Mouse (Mus musculus): ENCODE measurements around the gene Nfic. TPM values are rescaled to one million over a fixed set of nuclear protein-coding genes. Genes with fewer than 3 reads are reported as not detected.

Gene Nfic
- polyA plus RNA-seq, 1 experiment: 6.1 TPM

DNA sequence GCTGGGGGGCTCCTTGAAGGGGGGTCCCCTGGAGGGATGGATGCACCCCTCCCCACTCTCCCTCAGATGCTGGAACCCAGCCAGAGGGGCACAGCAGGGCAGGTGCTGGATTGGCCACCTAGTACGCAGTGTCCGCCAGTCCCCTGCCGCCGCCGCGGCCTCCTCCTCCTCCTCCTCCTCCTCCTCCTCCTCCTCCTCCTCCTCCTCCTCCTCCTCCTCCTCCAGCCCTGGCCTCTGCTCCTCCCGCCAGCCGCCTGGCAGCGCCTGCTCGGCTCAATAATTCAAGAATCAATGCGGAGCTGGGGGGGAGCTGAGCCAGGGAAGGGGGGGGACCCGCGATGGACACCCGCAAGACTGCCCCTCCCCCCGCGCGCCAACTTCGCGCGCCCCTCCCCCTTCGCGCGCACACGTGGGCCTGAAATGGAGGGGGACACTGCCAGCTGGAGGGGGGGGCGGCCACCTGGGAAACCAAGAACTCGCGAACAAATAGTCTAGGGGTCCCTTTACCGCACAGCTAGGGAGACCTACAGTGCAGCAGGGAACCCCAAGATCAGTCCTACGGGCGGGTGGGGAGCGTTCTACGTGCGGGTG is 29.3 kb downstream of the Nfic start:
- H3K36me3 ChIP-seq (ENCODE audit: control insufficient read depth, insufficient read depth, low read length, poor library complexity, severe bottlenecking): no peaks in the 10 kb centered on the region
- TF ChIP-seq EP300 (IDR thresholded peaks at IDR 0.05; ENCODE audit: insufficient read depth, low read depth, low read length): no peak
- TF ChIP-seq POLR2A (IDR thresholded peaks at IDR 0.05; ENCODE audit: insufficient read depth, low read length): no peak
- TF ChIP-seq CTCF (IDR thresholded peaks at IDR 0.05; ENCODE audit: low read depth, low read length): no peak
- H3K4me1 ChIP-seq (ENCODE audit: control insufficient read depth, insufficient read depth, low read length): peaks cover 2% of the 10 kb centered on the region
- peak overlapping the region; percentile 64 for H3K4me3 ChIP-seq (ENCODE audit: low read depth, low read length)
- H3K9ac ChIP-seq (ENCODE audit: low read depth, poor library complexity, severe bottlenecking): peak overlapping the region; percentile 73
- H3K27ac ChIP-seq (ENCODE audit: insufficient read depth, low read length): no peak overlapping the region
- no peaks in the 10 kb centered on the region for H3K9me3 ChIP-seq (replicated peaks; ENCODE audit: control insufficient read depth, insufficient read depth, low read length, poor library complexity, severe bottlenecking)
- no peaks in the 10 kb centered on the region for H3K27me3 ChIP-seq (ENCODE audit: control insufficient read depth, insufficient read depth, low read length, poor library complexity, severe bottlenecking)

GRCm38 (mm10) chr10:81425236-81425850 is 30.1 kb downstream of the Nfic start:
- TF ChIP-seq POLR2A (IDR thresholded peaks at IDR 0.05; ENCODE audit: insufficient read depth, low read length) (no peak), EP300 (IDR thresholded peaks at IDR 0.05; ENCODE audit: insufficient read depth, low read depth, low read length) (no peak), CTCF (IDR thresholded peaks at IDR 0.05; ENCODE audit: low read depth, low read length) (no peak)
- H3K27me3 ChIP-seq (ENCODE audit: control insufficient read depth, insufficient read depth, low read length, poor library complexity, severe bottlenecking): no peaks in the 10 kb centered on the region
- no peak overlapping the region for H3K27ac ChIP-seq (ENCODE audit: insufficient read depth, low read length)
- H3K36me3 ChIP-seq (ENCODE audit: control insufficient read depth, insufficient read depth, low read length, poor library complexity, severe bottlenecking): no peaks in the 10 kb centered on the region
- no peak overlapping the region for H3K4me3 ChIP-seq (ENCODE audit: low read depth, low read length)
- peaks cover 4% of the 10 kb centered on the region for H3K4me1 ChIP-seq (ENCODE audit: control insufficient read depth, insufficient read depth, low read length)
- H3K9me3 ChIP-seq (replicated peaks; ENCODE audit: control insufficient read depth, insufficient read depth, low read length, poor library complexity, severe bottlenecking): no peaks in the 10 kb centered on the region
- 0 out of 2 replicates have a peak overlapping the region, but pooled peaks have one; percentile 73 for H3K9ac ChIP-seq (ENCODE audit: low read depth, poor library complexity, severe bottlenecking)

DNA sequence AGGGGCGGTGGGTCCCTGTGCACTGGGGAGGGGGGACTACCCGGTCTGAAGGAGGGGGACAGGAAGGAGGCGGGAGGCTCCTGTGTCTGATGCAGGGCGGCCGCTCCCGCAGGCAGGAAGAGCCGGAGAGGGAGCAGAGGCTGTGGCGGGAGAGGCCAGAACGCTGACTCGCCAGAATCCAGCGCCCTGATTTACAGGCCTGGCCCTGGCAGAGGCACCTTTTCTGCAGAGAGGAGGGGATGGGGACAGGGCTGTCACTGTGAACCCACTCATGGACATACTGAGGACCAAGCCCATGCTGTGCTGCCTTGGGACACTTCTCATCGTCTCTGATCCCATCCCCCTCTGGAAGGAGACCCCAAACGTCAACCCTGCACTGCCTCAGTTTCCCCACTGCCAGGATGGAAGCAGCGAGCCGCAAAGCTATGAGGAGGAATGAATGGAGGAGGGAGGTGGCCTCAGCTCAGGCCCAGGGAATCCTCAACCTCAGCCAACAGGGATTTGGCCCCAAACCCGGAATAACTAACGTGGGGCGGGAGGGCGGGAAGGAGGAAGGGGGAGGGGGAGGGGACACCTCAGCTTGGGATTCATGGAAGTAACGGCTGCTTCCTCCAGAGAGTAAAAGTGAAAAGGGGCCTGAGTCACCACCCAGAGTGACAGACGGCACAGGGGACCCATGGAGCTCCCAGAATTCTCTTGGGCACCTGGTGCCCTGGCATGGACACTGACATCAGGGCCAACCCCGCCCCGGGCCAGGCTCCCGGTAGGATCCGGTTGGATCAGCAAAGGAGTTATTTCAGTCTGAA is 31.0 kb downstream of the Nfic start:
- TF ChIP-seq EP300 (IDR thresholded peaks at IDR 0.05; ENCODE audit: insufficient read depth, low read depth, low read length): no peak
- no peak for TF ChIP-seq POLR2A (IDR thresholded peaks at IDR 0.05; ENCODE audit: insufficient read depth, low read length)
- no peak for TF ChIP-seq CTCF (IDR thresholded peaks at IDR 0.05; ENCODE audit: low read depth, low read length)
- no peaks in the 10 kb centered on the region for H3K36me3 ChIP-seq (ENCODE audit: control insufficient read depth, insufficient read depth, low read length, poor library complexity, severe bottlenecking)
- H3K9ac ChIP-seq (ENCODE audit: low read depth, poor library complexity, severe bottlenecking): no peak overlapping the region
- H3K9me3 ChIP-seq (replicated peaks; ENCODE audit: control insufficient read depth, insufficient read depth, low read length, poor library complexity, severe bottlenecking): no peaks in the 10 kb centered on the region
- peaks cover 4% of the 10 kb centered on the region for H3K4me1 ChIP-seq (ENCODE audit: control insufficient read depth, insufficient read depth, low read length)
- no peaks in the 10 kb centered on the region for H3K27me3 ChIP-seq (ENCODE audit: control insufficient read depth, insufficient read depth, low read length, poor library complexity, severe bottlenecking)
- H3K4me3 ChIP-seq (ENCODE audit: low read depth, low read length): peak overlapping the region; percentile 3; the same call in 1 of the 2 replicates
- no peak overlapping the region for H3K27ac ChIP-seq (ENCODE audit: insufficient read depth, low read length)

- H3K9ac ChIP-seq (ENCODE audit: low read depth, poor library complexity, severe bottlenecking): no peak overlapping the region
- no peaks in the 10 kb centered on the region for H3K9me3 ChIP-seq (replicated peaks; ENCODE audit: control insufficient read depth, insufficient read depth, low read length, poor library complexity, severe bottlenecking)
- TF ChIP-seq EP300 (IDR thresholded peaks at IDR 0.05; ENCODE audit: insufficient read depth, low read depth, low read length) (no peak), CTCF (IDR thresholded peaks at IDR 0.05; ENCODE audit: low read depth, low read length) (no peak), POLR2A (IDR thresholded peaks at IDR 0.05; ENCODE audit: insufficient read depth, low read length) (no peak)
- peaks cover 9% of the 10 kb centered on the region for H3K4me1 ChIP-seq (ENCODE audit: control insufficient read depth, insufficient read depth, low read length)
- H3K27me3 ChIP-seq (ENCODE audit: control insufficient read depth, insufficient read depth, low read length, poor library complexity, severe bottlenecking): no peaks in the 10 kb centered on the region
- no peak overlapping the region for H3K27ac ChIP-seq (ENCODE audit: insufficient read depth, low read length)
- no peak overlapping the region for H3K4me3 ChIP-seq (ENCODE audit: low read depth, low read length)
- H3K36me3 ChIP-seq (ENCODE audit: control insufficient read depth, insufficient read depth, low read length, poor library complexity, severe bottlenecking): no peaks in the 10 kb centered on the region
Measured at GRCm38 (mm10) chr10:81423476-81424245, 31.8 kb downstream of the Nfic start.

DNA sequence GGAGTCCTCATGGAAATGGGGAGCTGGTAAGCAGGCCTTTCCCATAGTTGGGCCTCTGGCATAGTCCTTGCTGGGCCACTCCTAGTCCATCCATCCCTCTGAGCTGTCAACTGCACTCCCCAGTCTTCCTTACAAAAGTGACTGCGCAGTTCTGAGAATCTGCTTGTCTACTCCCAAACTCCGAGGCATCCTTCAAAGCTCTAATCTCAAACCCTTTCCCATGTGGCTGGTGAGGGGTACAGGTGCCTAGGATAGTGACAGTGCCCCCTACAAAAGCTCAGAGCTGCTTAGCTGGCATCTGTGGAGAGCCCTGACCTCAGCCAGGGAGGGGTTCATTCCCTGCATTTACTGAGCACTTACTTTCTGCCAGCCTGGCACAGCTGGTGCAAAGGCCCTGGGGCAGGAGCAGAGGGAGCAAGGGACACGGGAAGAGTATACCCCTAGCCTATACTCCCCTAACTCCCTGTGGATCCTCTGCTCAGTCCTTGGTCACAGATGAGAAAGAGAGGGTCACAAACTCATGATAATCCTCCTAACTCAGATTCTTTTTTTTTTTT is 32.7 kb downstream of the Nfic start:
- Histone ChIP-seq H3K36me3 (ENCODE audit: control insufficient read depth, insufficient read depth, low read length, poor library complexity, severe bottlenecking) (no peaks in the 10 kb centered on the region), H3K27me3 (ENCODE audit: control insufficient read depth, insufficient read depth, low read length, poor library complexity, severe bottlenecking) (no peaks in the 10 kb centered on the region), H3K4me1 (ENCODE audit: control insufficient read depth, insufficient read depth, low read length) (peaks cover 12% of the 10 kb centered on the region)

More for the DNA sequence above, 32.7 kb downstream of the Nfic start:
- H3K9ac ChIP-seq (ENCODE audit: low read depth, poor library complexity, severe bottlenecking): no peak overlapping the region
- TF ChIP-seq CTCF (IDR thresholded peaks at IDR 0.05; ENCODE audit: low read depth, low read length) (no peak), EP300 (IDR thresholded peaks at IDR 0.05; ENCODE audit: insufficient read depth, low read depth, low read length) (no peak), POLR2A (IDR thresholded peaks at IDR 0.05; ENCODE audit: insufficient read depth, low read length) (no peak)
- no peaks in the 10 kb centered on the region for H3K9me3 ChIP-seq (replicated peaks; ENCODE audit: control insufficient read depth, insufficient read depth, low read length, poor library complexity, severe bottlenecking)
- H3K27ac ChIP-seq (ENCODE audit: insufficient read depth, low read length): no peak overlapping the region
- no peak overlapping the region for H3K4me3 ChIP-seq (ENCODE audit: low read depth, low read length)

All from ES-Bruce4 (cell line).